Comparison of ENCODE assay signal across 39 mouse cellular contexts in the genomic region with DNA sequence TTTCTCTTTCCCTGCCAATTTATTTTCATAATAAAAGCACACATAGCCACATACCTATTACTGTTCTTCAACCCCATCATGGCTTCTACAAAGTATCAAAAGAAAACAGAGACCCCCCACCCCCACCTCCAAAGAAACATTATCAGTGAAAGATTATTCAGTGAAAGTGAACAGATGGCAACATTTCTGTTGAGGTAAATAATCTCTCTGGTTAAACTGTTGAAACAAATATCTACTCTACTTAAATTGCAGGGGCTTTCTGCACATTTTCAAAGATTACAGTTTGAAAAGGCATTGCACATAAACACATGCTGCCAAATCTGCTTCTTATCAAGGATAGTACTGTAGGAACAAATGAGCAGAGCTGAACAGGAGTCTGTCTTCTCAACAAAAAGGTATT. TPM values are rescaled to one million over a fixed set of nuclear protein-coding genes. Genes with fewer than 3 reads are reported as not detected.
"Had no signal": no experiment of that assay in that cellular context is flagged by ENCODE, and none has a peak within 500 bp of the region (broad histone marks: within the 10 kb centered on the region; RNA-seq: fewer than 3 reads in every experiment).

No protein-coding gene starts in this region.

- H3K9ac ChIP-seq: embryonic facial prominence, embryonic 12.5 days; embryonic facial prominence, embryonic 13.5 days; embryonic facial prominence, embryonic 15.5 days; forebrain, embryonic 12.5 days; forebrain, embryonic 13.5 days; forebrain, embryonic 15.5 days; forebrain, postnatal 0 days had no signal

- H3K27ac ChIP-seq: embryonic facial prominence, embryonic 10.5 days; embryonic facial prominence, embryonic 12.5 days; embryonic facial prominence, embryonic 13.5 days; embryonic facial prominence, embryonic 15.5 days; forebrain, embryonic 10.5 days; forebrain, embryonic 12.5 days; forebrain, embryonic 13.5 days; forebrain, embryonic 15.5 days; gastrocnemius, adult 2 months; heart, adult 2 months; heart, embryonic 10.5 days had no signal

- H3K4me1 ChIP-seq: embryonic facial prominence, embryonic 15.5 days; forebrain, embryonic 10.5 days; forebrain, embryonic 12.5 days; forebrain, embryonic 13.5 days; forebrain, embryonic 15.5 days had no signal

- H3K36me3 ChIP-seq: embryonic facial prominence, embryonic 10.5 days; embryonic facial prominence, embryonic 12.5 days; embryonic facial prominence, embryonic 13.5 days; embryonic facial prominence, embryonic 15.5 days; forebrain, embryonic 10.5 days; forebrain, embryonic 12.5 days; forebrain, embryonic 15.5 days; heart, embryonic 10.5 days had no signal

- H3K4me2 ChIP-seq: embryonic facial prominence, embryonic 12.5 days; embryonic facial prominence, embryonic 13.5 days; embryonic facial prominence, embryonic 15.5 days; forebrain, embryonic 12.5 days; forebrain, embryonic 13.5 days; forebrain, embryonic 15.5 days had no signal

- H3K4me3 ChIP-seq: embryonic facial prominence, embryonic 10.5 days; embryonic facial prominence, embryonic 12.5 days; embryonic facial prominence, embryonic 13.5 days; embryonic facial prominence, embryonic 15.5 days; erythroblast, embryonic 14.5 days; forebrain, embryonic 10.5 days; forebrain, embryonic 12.5 days; forebrain, embryonic 13.5 days; forebrain, embryonic 15.5 days; gastrocnemius, adult 2 months; heart, adult 2 months; heart, embryonic 10.5 days had no signal

- DNase-seq: cerebellum, adult 9-10 months; cerebellum, adult 9-11 months; cerebellum, postnatal 10 days; cerebellum, postnatal 14 days; cerebellum, postnatal 25 days; cerebellum, postnatal 36 days; embryo, embryonic 11 days; forebrain, postnatal 0 days; gastrocnemius, adult 2 months; gastrocnemius, postnatal 10 days; gastrocnemius, postnatal 14 days; gastrocnemius, postnatal 25 days; gastrocnemius, postnatal 36 days; heart, adult 11 months; heart, adult 18-20 months; heart, adult 2 months had no signal

- ATAC-seq: forebrain, embryonic 13.5 days; forebrain, embryonic 14.5 days; forebrain, embryonic 15.5 days; forebrain, embryonic 16.5 days; forebrain, postnatal 0 days had no signal

- H3K27me3 ChIP-seq: embryonic facial prominence, embryonic 12.5 days; embryonic facial prominence, embryonic 13.5 days; embryonic facial prominence, embryonic 15.5 days; forebrain, embryonic 12.5 days; forebrain, embryonic 13.5 days; forebrain, embryonic 15.5 days had no signal

- H3K9me3 ChIP-seq: embryonic facial prominence, embryonic 10.5 days; embryonic facial prominence, embryonic 12.5 days; embryonic facial prominence, embryonic 13.5 days; embryonic facial prominence, embryonic 15.5 days; forebrain, embryonic 10.5 days; forebrain, embryonic 12.5 days; forebrain, embryonic 13.5 days; forebrain, embryonic 15.5 days; heart, embryonic 10.5 days had no signal

RNA-seq across cellular contexts. Expression of gene Slc17a1, which starts 5.7 kb away (rescaled TPM):
- total RNA-seq: common myeloid progenitor, adult 5-6 weeks; forebrain, postnatal 0 days; gastrocnemius, adult 18-20 months; gastrocnemius, adult 2 months; gastrocnemius, adult 8-10 months; gastrocnemius, postnatal 10 days; gastrocnemius, postnatal 14 days; gastrocnemius, postnatal 25 days; gastrocnemius, postnatal 36 days; gastrocnemius, postnatal 4 days; granulocyte monocyte progenitor cell, adult 5-6 weeks; heart, adult 18-20 months; heart, adult 2 months; heart, adult 8-10 months had no signal
- polyA plus RNA-seq: cortical plate, adult 2 months; embryonic facial prominence, embryonic 10.5 days; embryonic facial prominence, embryonic 11.5 days; embryonic facial prominence, embryonic 12.5 days; embryonic facial prominence, embryonic 13.5 days; embryonic facial prominence, embryonic 14.5 days; embryonic facial prominence, embryonic 15.5 days; erythroblast, embryonic 14.5 days; forebrain, embryonic 10.5 days; forebrain, embryonic 12.5 days; forebrain, embryonic 13.5 days; forebrain, embryonic 14.5 days; forebrain, embryonic 15.5 days; forebrain, embryonic 16.5 days; forebrain, postnatal 0 days; frontal cortex, adult 2 months; heart, adult 2 months; heart, embryonic 10.5 days had no signal

RNA-seq across cellular contexts. Expression of gene Slc17a3, which starts 22.6 kb away (rescaled TPM):
- total RNA-seq: common myeloid progenitor, adult 5-6 weeks; gastrocnemius, adult 2 months; gastrocnemius, adult 8-10 months; gastrocnemius, postnatal 14 days; gastrocnemius, postnatal 25 days; gastrocnemius, postnatal 36 days; granulocyte monocyte progenitor cell, adult 5-6 weeks; heart, adult 18-20 months; heart, adult 2 months; heart, adult 8-10 months had no signal
- polyA plus RNA-seq: cortical plate, adult 2 months; embryonic facial prominence, embryonic 10.5 days; embryonic facial prominence, embryonic 11.5 days; embryonic facial prominence, embryonic 12.5 days; embryonic facial prominence, embryonic 13.5 days; embryonic facial prominence, embryonic 15.5 days; erythroblast, embryonic 14.5 days; forebrain, embryonic 10.5 days; forebrain, embryonic 12.5 days; forebrain, embryonic 13.5 days; forebrain, embryonic 14.5 days; forebrain, embryonic 15.5 days; forebrain, embryonic 16.5 days; forebrain, postnatal 0 days; frontal cortex, adult 2 months; gonadal fat pad, adult 2 months; heart, adult 2 months; heart, embryonic 10.5 days had no signal

RNA-seq across cellular contexts. Expression of gene Slc17a4, which starts 53.0 kb away (rescaled TPM):
- total RNA-seq: forebrain, postnatal 0 days; gastrocnemius, adult 2 months; gastrocnemius, adult 8-10 months; gastrocnemius, postnatal 10 days; gastrocnemius, postnatal 14 days; gastrocnemius, postnatal 25 days; gastrocnemius, postnatal 36 days; gastrocnemius, postnatal 4 days; granulocyte monocyte progenitor cell, adult 5-6 weeks; heart, adult 18-20 months; heart, adult 2 months; heart, adult 8-10 months had no signal
- polyA plus RNA-seq: cortical plate, adult 2 months; embryonic facial prominence, embryonic 10.5 days; embryonic facial prominence, embryonic 11.5 days; embryonic facial prominence, embryonic 12.5 days; embryonic facial prominence, embryonic 13.5 days; embryonic facial prominence, embryonic 15.5 days; erythroblast, embryonic 14.5 days; forebrain, embryonic 10.5 days; forebrain, embryonic 12.5 days; forebrain, embryonic 13.5 days; forebrain, embryonic 14.5 days; forebrain, embryonic 15.5 days; forebrain, embryonic 16.5 days; forebrain, postnatal 0 days; frontal cortex, adult 2 months; heart, adult 2 months; heart, embryonic 10.5 days had no signal

RNA-seq across cellular contexts. Expression of gene Slc17a2, which starts 55.0 kb away (rescaled TPM):
- total RNA-seq: common myeloid progenitor, adult 5-6 weeks; forebrain, postnatal 0 days; gastrocnemius, adult 18-20 months; gastrocnemius, adult 2 months; gastrocnemius, adult 8-10 months; gastrocnemius, postnatal 14 days; gastrocnemius, postnatal 25 days; gastrocnemius, postnatal 36 days; granulocyte monocyte progenitor cell, adult 5-6 weeks; heart, adult 18-20 months; heart, adult 2 months; heart, adult 8-10 months had no signal
- polyA plus RNA-seq: cortical plate, adult 2 months; embryonic facial prominence, embryonic 10.5 days; embryonic facial prominence, embryonic 11.5 days; embryonic facial prominence, embryonic 12.5 days; embryonic facial prominence, embryonic 13.5 days; embryonic facial prominence, embryonic 14.5 days; embryonic facial prominence, embryonic 15.5 days; erythroblast, embryonic 14.5 days; forebrain, embryonic 10.5 days; forebrain, embryonic 12.5 days; forebrain, embryonic 13.5 days; forebrain, embryonic 14.5 days; forebrain, embryonic 15.5 days; forebrain, embryonic 16.5 days; forebrain, postnatal 0 days; gonadal fat pad, adult 2 months had no signal
